Mouse (Mus musculus): ENCODE results near the gene Itih5.

Itih5 gene

GRCm38 (mm10) chr2:10167283-10167682 is 13.9 kb downstream of the Itih5 start:
- DNase-seq (ENCODE audit: low read depth, low spot score), result no peak

DNA sequence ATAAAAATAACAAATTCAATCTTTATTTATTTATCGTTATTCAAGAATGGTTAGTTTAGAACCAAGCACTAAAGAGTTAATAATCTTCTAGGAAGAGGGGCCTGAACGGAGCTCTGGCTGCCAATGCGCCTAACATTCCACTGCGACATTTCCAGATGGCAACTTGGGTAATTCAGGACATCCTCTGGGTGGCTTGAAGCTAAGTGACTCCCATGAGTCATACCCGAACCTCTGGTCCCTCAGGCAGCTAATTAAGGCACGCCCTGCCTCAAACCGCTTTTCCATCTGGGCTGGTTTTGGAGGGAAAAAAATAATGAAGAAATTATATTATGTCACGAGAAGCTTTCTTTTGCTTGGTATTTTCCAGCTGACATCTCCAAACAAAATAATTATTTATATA is 14.6 kb downstream of the Itih5 start:
- peak; percentile 47 for DNase-seq (ENCODE audit: low read depth, low spot score)

- peak; percentile 59 for DNase-seq (ENCODE audit: low read depth, low spot score)
Measured at GRCm38 (mm10) chr2:10169991-10170390, 16.6 kb downstream of the Itih5 start.

GRCm38 (mm10) chr2:10193553-10193952 is 40.2 kb downstream of the Itih5 start:
- DNase-seq (ENCODE audit: low read depth, low spot score), result no peak

DNA sequence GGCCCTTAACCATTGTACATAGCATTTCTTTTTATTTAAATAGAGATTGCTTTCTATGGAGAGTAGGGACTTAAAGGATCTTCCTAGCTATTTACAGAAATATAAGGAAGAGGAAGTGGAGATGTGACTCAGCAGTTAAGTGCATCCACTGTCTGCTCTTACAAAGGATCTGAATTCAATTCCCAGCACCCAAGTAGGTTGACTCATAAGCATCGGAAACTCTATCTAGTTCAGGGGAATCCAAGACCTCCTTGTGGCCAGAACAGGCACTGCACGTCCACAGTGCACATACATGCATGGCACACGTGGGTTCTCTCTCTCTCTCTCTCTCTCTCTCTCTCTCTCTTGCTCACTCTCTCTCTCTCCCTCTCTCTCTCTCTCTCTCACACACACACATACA is 41.8 kb downstream of the Itih5 start:
- no peak for DNase-seq (ENCODE audit: low read depth, low spot score)

DNA sequence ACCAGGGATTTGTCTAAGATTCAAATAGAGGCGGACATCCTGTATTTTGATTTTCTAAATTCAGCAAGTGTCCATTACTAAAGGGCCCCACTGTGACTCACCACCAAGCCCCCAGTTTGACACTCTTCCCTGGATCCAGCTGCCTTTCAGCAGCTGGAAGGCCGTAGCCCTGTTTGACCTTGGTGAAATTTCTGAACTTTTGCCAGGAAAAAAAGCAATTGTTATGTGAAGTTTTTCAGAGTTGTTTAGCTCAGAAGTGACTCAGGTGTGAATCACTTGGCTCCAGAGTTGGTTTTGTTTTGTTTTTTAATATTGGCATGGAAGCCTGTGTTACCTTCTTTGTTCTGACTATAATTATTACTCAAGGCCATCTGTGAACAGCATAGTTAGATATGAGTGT is 46.0 kb downstream of the Itih5 start:
- DNase-seq (ENCODE audit: low read depth, low spot score), result peak; percentile 24

DNA sequence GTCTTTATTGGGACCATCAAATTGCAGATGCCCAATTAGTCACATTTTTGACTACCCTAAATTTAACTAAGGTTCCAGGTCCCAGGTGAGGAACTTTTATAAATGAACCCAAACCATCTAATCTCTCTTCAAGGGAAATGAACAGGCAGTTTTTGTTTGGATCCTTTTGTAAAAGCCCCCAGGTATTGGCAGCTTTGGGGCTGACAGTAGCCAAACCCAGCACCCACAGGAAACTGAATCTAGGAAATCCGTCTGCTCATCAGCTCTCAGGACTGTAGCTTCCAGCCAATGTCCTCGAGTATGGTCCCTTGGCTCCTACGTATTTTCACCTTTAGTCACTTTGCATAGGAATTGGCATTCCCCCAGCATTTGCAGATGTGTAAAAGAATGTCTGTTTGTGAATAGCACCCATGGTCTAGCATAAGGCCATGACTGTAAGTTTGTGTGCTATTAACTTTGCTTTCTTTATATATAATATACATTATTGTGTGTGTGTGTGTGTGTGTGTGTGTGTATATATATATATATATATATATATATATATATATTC is 47.4 kb downstream of the Itih5 start:
- no peak for DNase-seq (ENCODE audit: low read depth, low spot score)

DNA sequence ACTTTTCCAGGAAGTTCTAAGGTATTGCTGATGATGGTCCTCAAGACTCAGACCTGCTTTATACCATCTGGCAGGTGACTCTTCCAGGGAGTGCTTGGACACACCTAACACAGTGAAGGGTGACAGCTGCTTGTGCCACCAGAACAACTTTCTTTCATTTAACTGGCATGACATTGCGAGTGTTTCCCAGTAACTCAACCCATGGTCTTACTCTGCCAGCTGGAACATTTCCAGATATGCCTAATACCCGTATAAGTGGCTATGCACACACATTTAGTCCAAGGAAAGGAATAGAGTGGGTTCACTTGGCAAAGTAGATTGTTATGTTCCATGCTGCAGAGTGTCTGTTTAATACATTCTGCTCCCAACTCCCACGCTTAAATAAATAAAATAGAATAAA is 50.9 kb downstream of the Itih5 start:
- DNase-seq (ENCODE audit: low read depth, low spot score), result no peak

DNA sequence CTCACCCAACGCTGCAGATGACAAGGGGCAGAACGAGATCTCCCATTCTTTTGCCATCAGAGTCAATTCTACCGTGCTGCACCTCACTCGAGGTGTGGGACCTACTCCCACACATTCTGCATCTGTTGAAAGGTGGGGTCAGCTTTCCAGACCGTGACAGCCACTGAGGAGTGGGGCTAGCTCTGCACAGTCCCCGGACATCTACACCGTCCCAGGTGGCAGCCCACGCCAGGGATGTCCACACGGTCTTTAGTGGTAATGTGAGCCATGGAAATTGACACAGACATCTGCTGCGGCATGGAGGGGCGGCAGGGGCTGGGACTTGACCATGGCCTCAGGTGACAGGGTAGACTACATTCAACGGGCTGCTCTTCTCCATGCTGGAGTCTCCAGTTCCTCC is 60.1 kb downstream of the Itih5 start:
- DNase-seq (ENCODE audit: low read depth, low spot score), result no peak

GRCm38 (mm10) chr2:10215876-10216565 is 62.6 kb downstream of the Itih5 start:
- no peak for DNase-seq (ENCODE audit: low read depth, low spot score)

DNA sequence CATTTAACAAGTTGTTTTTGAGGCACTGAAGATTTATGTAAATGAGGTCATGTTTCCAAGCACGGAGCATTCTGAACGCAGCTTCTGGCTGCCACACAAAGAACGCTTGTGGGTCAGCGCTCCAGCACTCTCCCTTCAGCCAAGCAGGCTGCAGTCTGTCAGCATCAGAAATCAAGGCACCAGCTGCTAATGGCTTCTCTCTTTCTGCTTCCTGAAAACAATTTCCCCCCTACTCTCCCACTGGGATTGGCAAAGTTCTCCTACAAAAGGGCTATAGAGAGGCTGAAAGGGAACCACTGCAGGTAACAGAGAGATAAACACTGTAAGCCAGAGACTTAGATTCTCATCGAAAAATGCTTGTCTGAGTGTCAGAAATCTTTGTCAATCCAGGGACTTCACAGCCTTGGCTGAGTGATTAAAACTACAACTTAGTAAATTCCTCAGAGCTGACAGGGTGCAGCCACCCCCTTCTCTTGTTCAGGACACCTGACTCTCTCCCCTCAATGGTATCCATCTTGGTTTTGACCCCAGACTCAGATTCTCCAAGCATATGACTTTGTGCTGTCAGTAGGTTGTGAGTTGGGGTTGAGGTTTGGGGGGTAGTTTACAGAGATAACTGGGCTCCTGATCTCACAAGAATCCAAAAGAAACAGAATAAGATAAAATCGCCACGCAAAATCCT is 63.3 kb downstream of the Itih5 start:
- peak; percentile 63 for DNase-seq (ENCODE audit: low read depth, low spot score)

DNA sequence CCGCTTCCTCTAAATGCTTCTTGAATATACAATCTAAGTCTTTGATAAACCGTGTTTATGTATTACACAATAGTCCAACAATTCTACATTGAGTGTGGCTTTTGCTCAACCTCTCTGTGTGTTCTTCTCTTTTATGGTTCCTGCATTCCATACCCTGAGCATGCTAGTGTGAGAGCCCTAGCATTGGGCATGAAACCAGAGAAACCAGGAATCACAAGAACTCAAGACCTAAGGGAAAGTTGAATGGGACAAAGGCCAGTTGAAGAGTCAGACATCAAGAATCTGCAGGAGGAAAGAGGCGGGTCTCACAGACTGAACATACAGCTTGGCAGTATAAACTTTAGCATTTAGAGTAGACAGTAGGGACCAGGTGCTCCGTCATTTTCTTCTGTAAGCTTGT is 68.5 kb downstream of the Itih5 start:
- no peak for DNase-seq (ENCODE audit: low read depth, low spot score)

DNA sequence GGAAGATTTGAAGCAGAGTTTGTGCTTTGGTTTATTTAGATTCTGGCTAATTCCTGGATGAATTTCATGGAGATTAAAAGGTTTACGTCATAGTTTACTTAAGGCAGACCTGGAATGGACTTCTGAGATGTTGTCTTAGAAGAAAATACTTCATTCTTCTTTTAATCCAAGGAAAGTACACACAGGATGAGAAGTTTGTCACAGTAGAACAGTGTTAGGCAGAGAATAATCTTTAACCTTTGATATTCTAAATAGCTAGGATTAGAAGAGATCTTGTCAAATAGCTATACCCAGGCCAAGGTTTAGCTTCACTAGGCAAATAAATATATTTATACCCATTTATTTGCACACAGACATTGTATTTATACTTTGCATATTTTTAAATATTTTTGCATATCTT is 73.5 kb downstream of the Itih5 start:
- DNase-seq (ENCODE audit: low read depth, low spot score), result no peak

DNA sequence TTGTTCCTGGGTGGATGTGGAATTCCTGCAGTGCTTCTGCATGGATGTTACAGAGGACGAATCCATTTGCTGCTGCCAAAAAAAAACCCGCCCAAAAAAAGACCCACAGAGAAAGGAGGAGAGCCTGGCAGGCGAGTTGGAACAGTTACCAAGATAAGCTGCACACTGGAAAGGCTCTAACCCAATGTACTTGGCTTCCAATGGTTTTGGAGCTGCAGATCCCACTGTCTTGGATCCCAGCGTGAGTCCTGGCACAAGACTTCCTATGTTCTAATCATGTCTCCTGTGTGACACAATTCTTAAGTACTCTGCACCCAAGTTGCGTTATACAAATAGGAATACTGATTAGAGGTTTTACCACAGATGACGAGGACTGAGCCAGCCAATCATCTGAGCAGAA is 78.6 kb downstream of the Itih5 start:
- DNase-seq (ENCODE audit: low read depth, low spot score), result peak; percentile 52

DNA sequence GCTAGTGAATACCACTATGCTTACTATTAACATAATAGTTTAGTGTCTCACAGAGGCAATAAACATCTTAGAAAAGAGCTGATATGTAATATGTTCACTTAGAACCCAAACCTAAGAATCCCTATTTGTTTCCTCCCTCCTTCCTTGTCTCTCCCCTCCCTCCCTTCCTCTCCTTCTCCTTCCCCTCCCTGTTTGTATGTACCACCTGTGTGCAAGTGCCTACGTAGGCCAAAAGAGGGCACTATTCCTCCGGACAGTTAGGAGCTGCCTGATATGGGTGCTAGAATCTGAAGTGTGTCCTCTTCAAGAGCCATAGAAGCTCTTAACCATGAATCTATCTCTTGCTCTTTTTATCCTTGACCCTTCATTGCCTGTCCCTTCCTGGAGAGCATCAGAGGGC is 83.2 kb downstream of the Itih5 start:
- DNase-seq (ENCODE audit: low read depth, low spot score), result no peak

DNA sequence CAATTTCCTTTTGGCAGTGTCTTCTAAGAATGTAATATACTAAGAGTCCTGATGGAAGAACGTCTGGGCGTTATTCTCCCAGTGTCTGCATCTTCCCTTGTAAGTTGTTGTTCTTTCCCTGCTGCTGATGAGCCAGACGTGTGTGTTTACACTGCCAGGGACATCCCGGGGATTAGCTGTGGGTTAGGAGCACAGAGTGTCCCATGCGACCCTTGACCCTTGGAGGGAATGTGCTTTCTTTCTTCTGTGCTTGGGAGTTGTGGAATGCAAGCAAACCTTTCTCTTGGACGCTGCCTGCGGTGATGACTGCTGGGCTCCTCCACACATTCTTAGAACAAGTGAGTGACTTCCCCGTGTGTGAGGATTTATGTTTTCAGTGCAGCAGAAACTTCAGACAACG is 89.6 kb downstream of the Itih5 start:
- DNase-seq (ENCODE audit: low read depth, low spot score), result peak; percentile 56

- DNase-seq (ENCODE audit: low read depth, low spot score), result peak; percentile 81
Measured at GRCm38 (mm10) chr2:10250441-10250840, 97.1 kb downstream of the Itih5 start.

GRCm38 (mm10) chr2:10250926-10251325 is 97.6 kb downstream of the Itih5 start:
- DNase-seq (ENCODE audit: low read depth, low spot score), result no peak

DNA sequence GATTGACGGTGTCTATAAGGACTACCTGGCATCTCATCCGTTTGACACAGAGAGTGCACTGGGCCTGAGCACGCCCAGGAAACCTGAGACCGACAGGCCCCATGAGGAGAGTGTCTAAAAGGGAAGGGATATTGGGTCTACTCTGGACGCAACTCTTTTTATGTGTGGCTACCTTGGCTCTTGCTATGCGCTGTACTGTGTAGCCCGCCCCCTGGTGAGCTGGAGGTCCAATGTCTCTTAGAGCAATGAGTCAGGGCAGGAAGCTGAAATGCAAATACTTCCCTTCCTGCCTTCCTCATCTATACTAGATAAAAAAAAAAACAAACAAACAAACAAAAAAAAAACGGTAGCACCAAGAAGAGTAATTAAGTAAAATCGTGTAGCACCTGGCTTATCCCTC is 98.1 kb downstream of the Itih5 start:
- no peak for DNase-seq (ENCODE audit: low read depth, low spot score)

DNA sequence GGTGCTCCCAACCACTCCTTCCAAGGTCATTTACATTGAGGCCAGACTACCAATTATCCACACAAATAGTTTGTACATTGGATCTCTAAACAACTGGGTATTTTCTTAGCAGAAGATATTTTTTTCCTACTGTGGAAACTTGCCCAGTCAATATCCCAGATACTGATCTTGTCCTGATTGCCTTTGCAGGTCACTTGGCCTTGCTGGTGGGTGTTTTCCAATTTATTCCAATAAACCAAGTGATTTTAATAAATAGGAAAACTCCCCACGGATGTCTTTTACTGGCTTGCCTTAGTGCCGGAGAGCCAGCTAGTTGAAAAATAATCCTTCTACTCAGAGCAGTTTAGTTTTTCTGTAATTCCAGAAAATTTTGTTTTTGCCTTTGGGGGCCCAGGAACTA is 98.6 kb downstream of the Itih5 start:
- DNase-seq (ENCODE audit: low read depth, low spot score), result peak; percentile 67

GRCm38 (mm10) chr2:10253351-10253750 is 100.0 kb downstream of the Itih5 start:
- DNase-seq (ENCODE audit: low read depth, low spot score), result peak; percentile 68

GRCm38 (mm10) chr2:10256949-10257348 is 103.6 kb downstream of the Itih5 start:
- no peak for DNase-seq (ENCODE audit: low read depth, low spot score)

DNA sequence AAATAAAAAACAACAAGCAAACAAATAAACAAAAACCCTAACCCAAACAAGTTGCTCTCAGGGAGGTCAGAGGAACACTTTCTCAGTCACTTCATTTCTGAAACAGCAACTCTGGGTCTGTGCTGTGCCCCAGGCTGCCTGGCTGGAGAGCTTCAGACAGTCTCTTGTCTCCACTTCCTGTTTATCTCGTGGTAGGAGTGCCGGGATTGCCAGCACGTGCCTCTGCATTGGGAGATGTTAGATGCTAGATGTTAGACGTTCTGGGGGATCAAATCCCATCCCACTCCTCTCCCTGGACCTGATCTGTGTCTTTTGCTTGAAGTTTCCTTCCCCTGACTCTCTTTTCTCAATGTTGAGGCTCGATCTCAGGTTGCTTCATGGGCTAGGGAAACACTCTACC is 104.9 kb downstream of the Itih5 start:
- no peak for DNase-seq (ENCODE audit: low read depth, low spot score)
